Mouse (Mus musculus) embryo, embryonic 11.5 days (tissue): ENCODE measurements at regions not wholly inside any gene's neighbourhood (a gene's known extent, or its start where the extent isn't known, plus 50 kb on each side); places are given as distances from the start of the nearest gene placed in this dataset.

Experiments
- DNase-seq: peaks from one replicate; pipeline ENCODE4 v3.0.0-alpha.2; 2012; ENCODE audit warnings: low read depth, low spot score

GRCm38 (mm10) chr8:35877581-35877980 lies 112.0 kb downstream of the Gm19410 start:
- no peak for DNase-seq

GRCm38 (mm10) chr8:35881810-35882209 lies 116.2 kb downstream of the Gm19410 start:
- no peak for DNase-seq

GRCm38 (mm10) chr8:35882638-35883455 lies 117.3 kb downstream of the Gm19410 start:
- no peak for DNase-seq

GRCm38 (mm10) chr8:35883456-35883780 lies 117.8 kb downstream of the Gm19410 start:
- no peak for DNase-seq

- DNase-seq = no peak
Observed at GRCm38 (mm10) chr8:35884545-35884944, 119.0 kb downstream of the Gm19410 start.

GRCm38 (mm10) chr8:35890083-35890482 lies 124.5 kb downstream of the Gm19410 start:
- DNase-seq = no peak

GRCm38 (mm10) chr8:35891769-35892168 lies 126.2 kb downstream of the Gm19410 start:
- no peak for DNase-seq

- DNase-seq = no peak
Observed at GRCm38 (mm10) chr8:35898493-35898892, 132.9 kb downstream of the Gm19410 start.

- no peak for DNase-seq
Observed at GRCm38 (mm10) chr8:35901490-35901889, 135.9 kb downstream of the Gm19410 start.

- DNase-seq = peak; percentile 30
Observed at GRCm38 (mm10) chr8:35904711-35905450, 139.3 kb downstream of the Gm19410 start.

GRCm38 (mm10) chr8:35907998-35908397 lies 142.4 kb downstream of the Gm19410 start:
- DNase-seq = no peak

GRCm38 (mm10) chr8:35912264-35912663 lies 146.7 kb downstream of the Gm19410 start:
- DNase-seq = no peak

- no peak for DNase-seq
Observed at GRCm38 (mm10) chr8:35915878-35916518, 150.4 kb downstream of the Gm19410 start.

- DNase-seq = no peak
Observed at GRCm38 (mm10) chr8:35917573-35917972, 152.0 kb downstream of the Gm19410 start.

GRCm38 (mm10) chr8:35919451-35919850 lies 153.9 kb downstream of the Gm19410 start:
- no peak for DNase-seq

GRCm38 (mm10) chr8:35919859-35920675 lies 154.5 kb downstream of the Gm19410 start:
- peak; percentile 9 for DNase-seq

GRCm38 (mm10) chr8:35924026-35924425 lies 158.4 kb downstream of the Gm19410 start:
- DNase-seq = no peak

- no peak for DNase-seq
Observed at GRCm38 (mm10) chr8:35927408-35927871, 161.8 kb downstream of the Gm19410 start.

- DNase-seq = no peak
Observed at GRCm38 (mm10) chr8:35930291-35930690, 164.7 kb downstream of the Gm19410 start.

GRCm38 (mm10) chr8:35933186-35934114 lies 167.9 kb downstream of the Gm19410 start:
- DNase-seq = no peak
